Mouse (Mus musculus) kidney, postnatal 14 days (tissue): ENCODE measurements around the gene Kri1.
A peak's percentile ranks its signal among the peaks of the same experiment; 100 is the strongest.
"Not testable (repeated sequence)": the region's sequence is repeated elsewhere in the genome, so short reads cannot be mapped to it uniquely, and the experiment has no call there.

Experiments used
- DNase-seq: peaks from one replicate; pipeline ENCODE4 v3.0.0; 2022; ENCODE audit warnings: mixed read lengths

Kri1 gene

DNA sequence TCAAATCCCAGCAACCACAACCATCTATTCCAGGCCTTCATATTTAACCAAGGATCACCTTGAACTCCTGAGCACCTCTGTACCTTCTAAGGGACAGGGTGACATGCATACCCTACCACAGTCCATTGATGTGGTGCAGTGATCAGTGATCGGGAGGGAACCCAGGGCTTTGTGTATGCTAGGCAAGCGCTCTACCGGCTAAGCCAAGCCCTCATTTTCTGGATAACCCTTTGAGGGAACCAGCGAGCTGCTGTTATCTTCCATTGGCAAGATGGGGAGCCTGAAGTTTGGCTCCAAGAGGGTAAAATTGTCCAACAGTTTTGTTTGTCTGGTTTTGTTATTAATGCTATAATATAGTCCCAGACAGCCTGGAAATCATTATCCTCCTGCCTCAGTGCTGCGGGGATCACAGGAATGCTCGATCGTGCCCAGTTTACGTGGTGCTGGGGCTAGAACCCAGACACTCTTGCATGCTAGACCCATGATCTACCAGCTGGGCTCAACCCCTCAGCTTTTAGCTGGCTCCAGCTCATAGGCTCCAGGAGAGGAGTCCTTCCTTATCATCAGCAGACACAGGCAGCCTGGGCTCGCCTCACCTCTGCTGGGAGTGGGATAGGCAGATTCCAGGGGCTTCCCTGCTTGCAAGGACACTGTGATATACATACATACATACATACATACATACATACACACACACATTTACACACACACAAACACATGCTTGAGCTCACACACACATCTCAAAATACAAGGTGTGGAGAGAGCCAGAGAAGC lies 26.8 kb upstream of the Kri1 start:
- DNase-seq = no peak

DNA sequence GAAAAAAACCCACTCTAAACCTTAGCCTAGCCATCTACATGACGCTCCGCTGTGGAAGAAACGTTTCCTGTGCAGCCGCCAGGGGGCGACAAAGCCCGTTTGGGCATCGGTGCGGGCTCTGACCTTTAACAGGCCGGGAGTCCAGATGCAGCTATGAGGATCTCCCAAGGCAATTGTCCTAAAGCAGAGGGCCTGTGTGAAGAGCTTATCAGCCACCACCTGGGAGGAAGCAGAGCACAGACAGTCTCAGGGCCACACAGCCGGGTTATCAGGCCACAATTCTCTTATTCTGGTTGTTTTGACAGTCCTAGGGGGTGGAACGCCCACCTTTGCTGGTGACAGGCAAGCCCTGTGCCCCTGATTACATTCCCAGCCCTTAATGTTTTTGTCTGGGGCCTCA lies 25.6 kb upstream of the Kri1 start:
- DNase-seq = peak; percentile 89

DNA sequence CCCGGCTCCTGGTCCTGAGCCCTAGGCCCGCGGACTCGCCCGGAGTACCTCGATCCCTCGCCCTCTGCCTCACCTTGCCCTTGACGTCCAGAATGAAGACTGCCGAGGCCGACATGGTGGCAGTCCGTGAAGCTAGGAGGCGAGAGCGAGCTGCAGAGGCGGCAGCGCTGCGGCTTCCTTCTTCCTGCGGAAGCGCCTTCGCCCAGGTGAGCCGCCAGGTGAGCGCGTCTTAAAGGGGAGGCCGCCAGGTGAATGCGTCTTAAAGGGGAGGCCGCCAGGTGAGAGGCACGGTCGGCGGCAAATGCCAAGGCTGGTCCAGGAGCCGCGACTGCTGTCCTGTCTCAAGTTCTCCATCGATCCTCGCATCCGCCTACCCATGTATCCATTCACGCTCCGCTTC lies 24.4 kb upstream of the Kri1 start, which contains the start of gene Ap1m2:
Ap1m2 (minus strand) TSS at position 204 of the 400 bp plus-strand sequence.
- peak; percentile 72 for DNase-seq

DNA sequence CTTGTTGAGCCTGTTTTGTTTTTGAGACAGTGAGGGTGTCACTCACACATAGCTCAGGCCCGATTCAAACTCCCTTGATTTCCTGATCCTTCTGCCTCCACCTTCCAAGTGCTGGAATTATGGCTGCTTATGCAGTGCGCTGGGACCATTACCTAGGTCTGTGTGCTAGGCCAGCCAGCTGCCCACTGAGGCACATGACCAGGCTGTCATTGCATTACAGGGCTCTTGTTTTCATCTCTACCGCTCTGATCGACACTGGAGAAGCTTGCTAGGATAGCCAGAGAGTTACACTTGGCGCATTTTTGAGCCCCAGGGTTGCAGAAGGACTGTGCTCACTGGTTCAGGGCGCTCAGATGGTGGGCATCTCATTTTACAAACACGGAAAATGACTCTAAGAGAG lies 23.9 kb upstream of the Kri1 start:
- no peak for DNase-seq

DNA sequence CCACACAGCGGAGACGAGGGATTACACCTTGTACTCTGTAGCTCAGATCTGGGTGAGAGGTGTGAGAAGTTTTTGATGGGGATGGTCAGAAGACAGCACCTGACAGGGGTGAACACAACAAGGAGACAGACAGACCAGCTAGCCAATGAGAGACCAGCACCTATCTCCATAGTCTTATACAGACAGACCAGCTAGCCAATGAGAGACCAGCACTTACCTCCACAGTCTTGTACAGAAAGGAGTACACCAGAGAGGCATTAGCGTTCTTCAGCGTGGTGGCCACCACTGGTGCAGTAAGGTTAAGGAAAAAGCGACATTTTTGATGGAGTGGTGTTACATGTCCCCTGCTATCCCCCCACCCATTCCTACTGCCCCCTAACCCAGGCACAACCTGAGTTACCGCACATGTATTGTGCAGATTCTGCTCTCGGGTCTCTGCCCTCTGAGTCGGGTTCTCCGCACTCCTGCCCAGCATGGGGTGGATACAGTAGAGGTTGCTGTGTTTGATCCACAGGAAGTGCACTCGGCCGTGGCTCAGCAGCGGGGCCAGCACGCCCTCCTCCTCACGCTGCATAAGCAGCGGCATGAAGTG lies 21.5 kb upstream of the Kri1 start:
- DNase-seq = peak; percentile 44

DNA sequence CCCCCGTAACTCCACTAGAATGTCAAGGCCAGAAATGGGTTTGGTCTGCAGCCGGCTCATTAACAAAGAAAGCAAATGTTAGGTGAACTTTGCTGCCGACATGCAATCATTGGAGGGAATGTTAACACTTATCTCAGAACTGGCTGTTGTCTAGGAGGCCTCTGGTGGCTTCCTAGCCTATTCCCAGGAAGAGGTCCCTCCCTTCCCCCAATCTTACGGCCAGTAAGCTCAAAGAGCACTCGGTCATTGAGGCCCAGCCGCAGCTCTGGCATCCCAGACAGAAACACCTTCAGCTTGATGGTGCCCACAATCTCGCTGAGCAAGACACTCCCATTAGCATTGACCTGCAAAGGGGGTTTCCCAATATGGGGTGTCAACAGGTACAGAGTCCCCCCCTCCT lies 17.3 kb upstream of the Kri1 start:
- DNase-seq = no peak

DNA sequence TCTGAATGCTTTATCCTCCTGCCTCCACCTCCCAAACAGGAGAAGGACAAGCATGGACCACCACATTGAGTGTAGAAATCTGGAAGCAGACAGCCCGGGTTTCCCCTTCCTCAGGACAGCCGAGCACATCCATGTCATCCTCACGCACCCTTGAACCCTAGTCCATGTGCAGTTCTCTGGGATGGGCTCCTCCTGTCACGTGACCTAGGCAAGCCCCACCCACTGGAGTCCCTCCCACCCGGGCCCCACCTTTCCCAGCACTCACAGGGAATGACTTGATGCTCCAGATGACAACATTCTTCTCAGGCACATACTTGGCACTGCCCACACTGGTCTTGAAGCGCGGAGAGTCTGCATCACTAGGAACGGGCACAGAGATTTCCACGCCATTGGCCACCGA lies 11.2 kb upstream of the Kri1 start:
- no peak for DNase-seq

DNA sequence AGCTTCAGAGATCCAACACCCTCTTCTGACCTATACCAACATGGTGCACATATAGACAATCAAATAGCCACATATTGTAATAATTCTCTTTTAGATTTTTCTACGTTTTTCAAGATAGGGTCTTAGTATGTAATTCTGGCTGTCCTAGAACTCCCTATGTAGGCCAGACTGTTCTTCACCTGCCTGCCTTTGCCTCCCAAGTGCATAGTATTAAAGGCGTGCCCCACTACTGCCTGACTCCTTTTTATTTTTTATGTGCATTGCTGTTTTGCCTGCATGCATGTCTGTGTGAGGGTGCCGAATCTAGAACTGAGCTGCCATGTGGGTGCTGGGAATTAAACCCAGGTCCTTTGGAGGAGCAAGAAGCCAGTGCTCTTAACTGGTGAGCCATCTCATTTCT lies 4.5 kb upstream of the Kri1 start:
- DNase-seq = no peak

DNA sequence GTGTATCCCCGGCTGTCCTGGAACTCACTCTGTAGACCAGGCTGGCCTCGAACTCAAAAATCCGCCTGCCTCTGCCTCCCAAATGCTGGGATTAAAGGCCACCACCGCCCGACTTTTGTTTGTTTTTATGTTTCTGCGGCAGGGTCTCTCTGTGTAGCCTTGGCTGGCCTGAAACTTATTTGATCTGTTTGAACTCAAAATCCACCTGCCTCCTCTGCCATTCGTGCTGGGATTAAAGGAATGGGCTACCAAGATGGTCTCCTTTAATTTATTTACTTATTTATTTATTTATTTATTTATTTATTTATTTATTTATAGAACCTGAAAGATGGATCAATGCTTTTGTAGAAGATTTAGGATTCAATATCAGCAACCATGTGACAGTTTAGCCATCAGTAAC lies 4.1 kb upstream of the Kri1 start:
- not testable (repeated sequence) for DNase-seq

DNA sequence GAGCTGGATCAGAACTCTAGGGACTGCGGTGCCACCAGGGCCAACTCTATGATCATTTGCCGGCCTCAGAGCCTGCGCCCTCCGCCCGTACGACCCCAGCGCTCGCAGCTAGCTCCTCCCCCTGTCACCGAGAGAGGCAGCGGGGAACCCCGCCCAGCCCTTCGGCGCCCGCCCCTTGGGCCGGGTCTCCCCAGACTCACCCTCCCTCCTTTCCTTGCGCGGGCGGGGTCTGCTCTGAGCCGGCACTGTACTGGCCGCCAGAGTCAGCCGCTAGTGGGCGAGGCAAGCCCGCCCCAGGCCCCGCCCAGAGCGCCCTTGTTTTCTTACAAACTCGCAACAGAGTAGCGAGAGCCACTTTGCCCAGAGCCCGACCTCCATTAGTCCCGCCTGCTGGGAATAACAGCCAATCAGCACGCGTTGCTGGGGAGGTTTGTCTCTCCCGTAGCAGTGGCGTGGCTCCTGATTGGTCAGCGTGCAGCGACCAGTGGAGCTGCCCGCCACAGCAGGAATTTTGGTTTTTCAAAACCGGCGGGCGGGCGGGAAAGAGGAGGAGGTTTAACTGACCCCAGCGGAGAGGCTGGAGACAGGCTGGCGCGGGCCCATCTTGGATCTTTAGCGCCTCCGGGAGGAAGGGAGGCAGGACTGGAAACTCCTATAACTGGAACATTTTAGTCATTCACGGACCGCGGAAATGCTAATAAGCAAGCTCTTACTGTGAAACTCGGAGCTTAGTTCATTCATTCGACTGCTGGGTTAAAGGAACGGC lies 3.4 kb upstream of the Kri1 start, which contains the start of gene Cdkn2d:
Cdkn2d (minus strand) TSS at position 386 of the 766 bp plus-strand sequence.
- DNase-seq = peak; percentile 100

DNA sequence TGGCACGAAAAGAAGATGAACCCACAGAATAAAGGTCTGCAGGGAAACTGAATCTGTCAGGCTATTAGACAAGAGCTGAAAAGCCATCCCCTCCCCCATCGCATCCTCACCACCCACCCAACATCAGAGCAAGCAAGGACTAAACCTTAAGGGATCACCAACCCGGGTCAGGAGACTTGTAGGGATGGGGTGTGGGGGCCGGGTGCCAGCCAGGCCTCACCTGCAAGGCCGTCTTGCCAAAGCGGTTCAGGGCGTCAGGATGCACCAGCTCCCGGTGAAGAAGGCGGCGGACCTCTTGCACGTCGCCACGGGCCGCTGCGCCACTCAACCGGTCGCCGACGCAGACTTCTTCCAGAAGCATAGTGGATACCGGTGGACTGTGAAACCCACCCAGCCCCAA lies 2.8 kb upstream of the Kri1 start:
- no peak for DNase-seq

DNA sequence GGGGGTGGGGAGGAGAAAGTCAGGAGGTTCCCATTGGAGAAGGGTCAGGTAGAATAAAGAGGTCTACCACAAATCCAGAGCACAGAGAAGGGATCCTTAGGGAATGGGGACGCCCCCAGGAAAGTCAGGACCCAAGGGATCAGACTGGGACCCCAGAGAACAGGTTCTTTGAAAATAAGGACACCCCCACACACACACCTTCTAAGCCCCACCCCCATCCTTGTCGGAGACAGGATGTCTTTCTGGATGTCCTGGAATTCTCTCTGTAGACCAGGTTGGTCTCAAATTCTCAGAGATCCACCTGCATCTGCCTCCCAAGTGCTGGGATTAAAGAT lies 1.5 kb upstream of the Kri1 start:
- DNase-seq = no peak

DNA sequence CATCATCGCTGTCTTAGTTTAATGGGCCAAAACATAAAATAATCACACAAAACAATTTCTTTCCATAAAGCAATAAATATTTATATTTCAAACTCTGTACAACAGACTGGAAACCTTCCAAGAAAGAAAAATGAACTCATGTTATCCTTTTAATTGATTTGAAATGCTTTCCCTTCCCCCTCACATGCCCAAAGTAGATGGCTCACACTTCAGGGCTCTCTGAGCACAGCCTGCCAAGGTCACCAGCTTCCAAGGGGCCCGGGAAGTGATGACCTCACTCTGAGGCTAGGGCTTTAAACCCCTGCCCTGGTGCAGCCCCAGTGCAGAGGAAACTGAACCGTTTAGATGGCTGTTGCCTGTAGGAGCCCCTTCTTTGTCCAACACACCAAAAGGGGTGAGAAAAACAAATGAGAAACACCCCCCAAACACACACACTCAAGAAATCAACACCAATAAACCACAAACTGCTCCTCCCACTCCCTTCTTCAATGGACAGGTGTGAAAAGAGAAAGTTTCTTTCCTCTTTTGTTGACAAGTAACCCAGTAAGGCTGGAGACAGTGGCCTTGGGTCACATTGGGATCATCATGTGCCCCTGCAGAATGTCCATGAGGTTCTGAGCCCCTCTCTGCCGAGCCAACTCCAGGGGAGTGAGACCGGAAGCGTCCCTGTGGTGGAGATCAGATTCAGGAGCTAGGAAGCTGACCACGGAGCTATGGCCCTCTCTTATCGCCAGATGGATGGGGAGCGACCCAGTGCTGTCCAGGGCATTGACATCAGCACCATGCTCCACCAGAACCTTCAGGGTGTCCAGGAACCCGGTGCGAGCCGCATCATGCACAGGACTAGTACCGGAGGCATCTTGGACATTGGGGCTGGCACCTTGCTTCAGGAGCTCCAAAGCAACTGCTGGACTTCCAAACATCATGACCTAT lies 901 bp upstream of the Kri1 start:
- no peak for DNase-seq

DNA sequence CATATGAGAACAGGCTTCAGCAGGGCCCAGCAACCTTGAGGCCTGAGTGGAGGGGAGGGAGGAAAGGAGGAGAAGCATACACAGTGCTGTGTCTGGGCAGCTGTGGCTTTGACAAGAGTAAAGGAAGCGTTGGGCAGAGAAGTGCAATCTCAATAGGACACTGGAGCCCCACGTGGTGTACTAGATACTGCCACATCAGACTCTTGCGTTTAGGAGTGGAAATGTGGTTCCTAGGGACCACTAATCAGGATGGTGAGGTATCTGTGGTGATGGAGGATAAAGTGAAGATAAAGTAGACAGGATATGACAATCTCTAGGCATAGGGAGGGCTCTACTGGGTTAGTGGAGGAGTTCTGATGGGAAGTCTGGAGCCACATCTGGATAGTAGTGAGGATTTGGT lies 1.0 kb downstream of the Kri1 start:
- DNase-seq = no peak

DNA sequence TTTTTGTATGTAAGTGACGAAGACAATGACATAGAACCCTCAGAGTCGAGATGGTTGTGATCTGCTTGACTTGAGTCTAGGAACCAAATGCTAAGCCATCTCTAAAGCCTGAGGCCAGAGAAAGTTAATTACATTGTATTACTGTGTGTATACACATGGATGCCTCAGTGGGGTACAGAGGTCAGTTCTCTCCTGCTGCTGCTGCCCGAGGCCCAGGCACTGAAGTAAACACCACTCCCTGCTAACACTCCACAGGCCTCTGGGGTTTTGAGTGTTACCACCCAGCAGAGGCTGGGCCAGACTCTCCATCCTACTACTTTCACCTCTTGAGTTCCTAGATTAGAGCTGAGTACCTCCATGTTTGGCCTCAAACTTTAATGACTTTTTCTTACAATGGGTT lies 3.8 kb downstream of the Kri1 start:
- DNase-seq = peak; percentile 48

DNA sequence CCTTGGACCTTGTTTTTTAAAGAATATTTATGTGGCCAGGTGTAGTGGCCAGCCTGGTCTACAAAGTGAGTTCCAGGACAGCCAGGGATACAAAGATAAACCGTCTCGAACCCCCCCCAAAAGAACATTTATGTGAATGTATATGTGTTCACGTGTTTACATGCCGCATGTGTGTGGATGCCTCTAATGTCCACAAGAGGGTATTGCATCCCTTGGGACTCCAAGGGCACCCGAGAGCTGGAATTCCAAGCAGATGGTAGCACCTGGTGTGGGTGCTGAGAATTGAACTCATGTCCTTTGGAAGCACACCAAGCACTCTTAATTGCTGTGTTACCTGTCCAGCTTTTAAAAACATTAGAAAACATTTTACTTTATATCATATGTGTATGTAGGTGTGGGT lies 4.2 kb downstream of the Kri1 start:
- DNase-seq = no peak

DNA sequence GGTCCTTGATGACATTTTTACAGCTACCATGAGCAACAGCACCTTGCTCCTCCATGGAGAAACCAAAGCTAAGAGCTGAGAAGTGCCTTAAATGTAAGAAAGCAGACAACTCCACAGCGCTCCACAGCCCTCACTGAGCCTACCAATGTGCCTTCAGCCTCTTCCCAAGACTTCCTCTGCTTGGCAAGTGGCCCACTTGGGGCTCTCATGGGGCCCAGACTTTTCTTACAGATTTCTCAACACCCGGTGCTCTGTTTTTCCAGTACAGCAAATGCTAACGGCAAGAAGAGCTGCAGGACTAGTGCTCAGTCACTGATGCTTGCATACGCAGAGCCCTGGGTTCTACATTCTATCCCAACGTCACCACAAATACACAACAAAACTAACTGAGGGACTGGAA lies 10.0 kb downstream of the Kri1 start:
- no peak for DNase-seq

DNA sequence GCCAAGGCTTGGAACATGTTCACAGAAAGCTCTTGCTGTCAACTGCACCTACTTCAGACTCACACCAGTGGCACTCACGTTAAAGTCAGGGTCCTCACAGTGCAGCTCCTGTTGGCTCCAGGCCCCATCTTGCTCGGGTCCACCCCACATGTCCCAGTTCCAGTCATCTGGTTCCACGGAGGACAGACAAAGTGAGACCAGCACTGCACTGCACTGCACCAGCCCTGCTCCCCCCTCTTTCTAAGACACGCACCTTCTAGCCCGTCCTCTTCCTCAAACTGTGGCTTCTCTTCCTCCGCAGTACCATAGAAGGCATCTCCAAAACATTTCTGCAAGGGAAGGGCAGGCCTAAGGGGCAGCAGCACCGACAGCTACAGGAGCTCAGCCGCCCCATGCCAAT lies 11.5 kb downstream of the Kri1 start:
- no peak for DNase-seq

DNA sequence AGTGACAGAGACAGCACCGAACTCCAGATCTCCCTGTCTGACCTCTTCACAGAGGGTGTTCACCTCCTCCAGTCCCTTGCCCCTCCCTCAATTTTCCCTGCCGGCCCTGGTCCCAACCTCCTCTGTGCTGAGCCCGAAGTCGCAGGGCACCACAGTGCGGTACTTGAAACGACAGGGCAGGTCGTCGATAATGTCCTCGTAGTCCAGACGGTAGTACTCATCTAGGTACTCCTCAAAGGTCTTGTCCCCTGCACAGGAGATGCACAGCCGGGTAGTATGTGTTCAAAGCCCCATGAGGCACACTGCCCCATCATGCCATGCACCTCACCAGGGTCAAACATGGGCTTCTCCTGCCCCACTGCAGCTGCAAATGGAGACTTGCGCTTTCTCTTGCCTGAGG lies 12.0 kb downstream of the Kri1 start:
- no peak for DNase-seq

DNA sequence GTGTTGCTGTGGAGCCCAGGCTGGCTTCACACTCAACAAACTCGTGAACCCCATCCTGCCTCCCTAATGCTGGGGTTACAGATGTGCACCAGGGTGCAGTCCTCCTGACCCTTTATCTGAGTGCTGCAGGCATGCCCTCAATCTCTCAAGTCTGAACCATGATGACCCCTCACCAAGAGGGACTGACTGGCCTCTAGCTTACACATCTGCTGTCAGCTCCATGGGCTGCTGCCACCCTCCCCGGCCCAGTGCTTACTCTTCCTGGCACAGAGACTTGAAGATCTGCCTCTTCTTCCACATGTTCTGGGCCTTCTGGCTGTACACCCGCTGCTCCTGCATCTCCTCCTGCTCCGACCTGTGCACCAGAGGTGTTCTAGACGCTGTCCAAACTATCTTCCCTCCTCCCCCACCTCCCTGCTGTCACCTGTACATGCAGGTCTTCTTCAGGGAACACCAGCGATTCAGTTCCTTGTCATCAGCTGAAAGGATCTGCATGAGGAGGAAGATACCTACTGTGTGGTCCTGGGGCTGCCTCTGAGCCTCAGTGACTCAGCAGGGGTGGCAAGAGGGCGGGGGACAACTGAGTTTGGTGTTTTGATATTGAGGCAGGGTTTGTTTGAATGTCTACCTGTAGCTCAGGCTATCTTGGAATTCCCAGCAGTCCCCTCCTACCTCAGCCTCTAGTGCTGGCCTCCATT lies 12.6 kb downstream of the Kri1 start:
- no peak for DNase-seq

DNA sequence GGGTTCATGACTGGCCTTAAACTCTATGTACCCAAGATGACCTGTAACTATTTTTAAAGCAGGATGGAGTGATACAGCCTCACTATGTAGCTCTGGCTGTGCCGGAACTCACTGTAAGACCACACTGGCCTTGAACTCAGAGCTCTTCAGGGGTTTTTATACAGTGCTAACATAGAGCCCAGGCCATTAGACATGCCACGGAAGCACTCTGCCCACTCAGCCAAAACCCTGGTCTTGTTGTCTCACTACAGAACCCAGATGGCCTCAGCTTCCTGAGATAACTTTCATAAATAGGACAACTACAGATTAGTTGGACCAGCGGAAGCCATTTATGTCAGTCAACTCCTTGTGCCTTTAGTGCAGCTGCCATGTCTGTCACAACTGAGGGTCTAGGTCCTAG lies 13.4 kb downstream of the Kri1 start:
- no peak for DNase-seq

DNA sequence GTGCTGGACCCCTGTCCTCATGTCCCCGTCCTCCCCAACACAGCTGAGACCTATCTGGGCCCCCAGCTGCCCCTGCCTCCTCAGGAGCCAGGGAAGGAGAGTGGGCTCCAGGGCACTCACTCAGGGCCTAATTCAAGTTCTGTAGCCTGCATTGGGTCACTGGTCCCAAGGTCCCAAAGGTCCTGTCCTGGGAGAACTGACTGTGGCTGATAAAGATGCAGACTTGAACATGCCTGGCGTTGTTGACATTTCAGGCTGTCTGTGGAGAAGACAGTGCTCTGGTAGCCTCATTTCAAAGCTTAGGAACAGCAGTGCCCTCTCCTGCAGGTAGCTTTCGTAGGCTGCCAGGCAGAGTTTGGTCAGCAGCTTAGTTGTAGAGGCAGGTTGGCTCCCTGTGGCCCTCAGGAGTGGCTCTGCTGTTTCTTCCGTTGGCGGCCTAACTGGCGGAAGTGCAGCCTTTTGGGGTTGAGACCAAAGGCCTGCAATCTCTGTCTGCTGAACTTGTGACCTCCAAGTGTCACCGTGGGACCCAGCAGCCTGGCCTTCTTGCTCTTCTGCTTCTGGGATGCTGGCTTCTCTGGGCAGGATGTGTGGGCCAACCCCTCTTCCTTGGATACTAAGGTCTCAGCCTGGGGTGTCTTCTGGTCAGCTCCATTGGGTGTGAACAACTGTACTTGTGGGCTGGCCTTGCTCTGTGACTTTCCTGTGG lies 14.1 kb downstream of the Kri1 start:
- no peak for DNase-seq
